Mouse (Mus musculus): ENCODE measurements around the gene Hsd11b1. TPM values are rescaled to one million over a fixed set of nuclear protein-coding genes. Genes with fewer than 3 reads are reported as not detected.

Hsd11b1 gene
- polyA plus RNA-seq (2012; rRNA removed) (1.2 and 1.6 TPM in 2 replicates), polyA plus RNA-seq (2014; fragmentation: Nextera tagmentation; extraction: Ambion mirVana) (1.2 and 1.6 TPM in 2 replicates)

- Histone ChIP-seq H3K36me3 (ENCODE audit: control insufficient read depth, insufficient read depth, low read length) (no peaks in the 10 kb centered on the region), H3K27me3 (ENCODE audit: control insufficient read depth, insufficient read depth, low read length) (no peaks in the 10 kb centered on the region), H3K4me2 (replicated peaks; ENCODE audit: low read depth, low read length, severe bottlenecking) (no peak within 1 kb of the TSS), H3K9ac (ENCODE audit: low read depth, low read length, severe bottlenecking) (no peak within 1 kb of the TSS), H3K4me3 (replicated peaks; ENCODE audit: low read length) (no peak within 1 kb of the TSS), H3K4me1 (ENCODE audit: control insufficient read depth, insufficient read depth, low read length) (peaks cover 13% of the 10 kb centered on the region), H3K9me3 (ENCODE audit: control insufficient read depth, low read length) (no peaks in the 10 kb centered on the region), H3K27ac (replicated peaks; ENCODE audit: low read depth, low read length) (no peak within 1 kb of the TSS)
- ATAC-seq (ENCODE audit: low FRiP score, low read depth) (no peak), DNase-seq (ENCODE audit: low spot score) (peak; percentile 10)
- WGBS, result 70% methylated on average over 5 of the region's 5 CpGs
- TF ChIP-seq POLR2A (IDR thresholded peaks at IDR 0.05; ENCODE audit: borderline replicate concordance, extremely low read depth, insufficient read depth, insufficient read length), result no peak
Observed at GRCm38 (mm10) chr1:193263955-193264598, at the start of gene Hsd11b1. Gene Hsd11b1 (minus strand): TSS chr1:193264075.

- H3K36me3 ChIP-seq (ENCODE audit: control insufficient read depth, insufficient read depth, low read length), result no peaks in the 10 kb centered on the region
- no peak overlapping the region for H3K4me3 ChIP-seq (replicated peaks; ENCODE audit: low read length)
- no peaks in the 10 kb centered on the region for H3K9me3 ChIP-seq (ENCODE audit: control insufficient read depth, low read length)
- H3K9ac ChIP-seq (ENCODE audit: low read depth, low read length, severe bottlenecking), result no peak overlapping the region
- no peak for ATAC-seq (ENCODE audit: low FRiP score, low read depth)
- no peak for TF ChIP-seq POLR2A (IDR thresholded peaks at IDR 0.05; ENCODE audit: borderline replicate concordance, extremely low read depth, insufficient read depth, insufficient read length)
- H3K4me1 ChIP-seq (ENCODE audit: control insufficient read depth, insufficient read depth, low read length), result no peaks in the 10 kb centered on the region
- H3K27me3 ChIP-seq (ENCODE audit: control insufficient read depth, insufficient read depth, low read length), result no peaks in the 10 kb centered on the region
- DNase-seq (ENCODE audit: low spot score), result no peak
- WGBS, result 81% methylated on average over 1 of the region's 1 CpGs
- no peak overlapping the region for H3K27ac ChIP-seq (replicated peaks; ENCODE audit: low read depth, low read length)
- H3K4me2 ChIP-seq (replicated peaks; ENCODE audit: low read depth, low read length, severe bottlenecking), result no peak overlapping the region
Observed at GRCm38 (mm10) chr1:193311596-193311995, 47.7 kb upstream of the Hsd11b1 start.

- H3K27me3 ChIP-seq (ENCODE audit: control insufficient read depth, insufficient read depth, low read length), result no peaks in the 10 kb centered on the region
- no peak overlapping the region for H3K4me3 ChIP-seq (replicated peaks; ENCODE audit: low read length)
- ATAC-seq (ENCODE audit: low FRiP score, low read depth), result no peak
- no peaks in the 10 kb centered on the region for H3K4me1 ChIP-seq (ENCODE audit: control insufficient read depth, insufficient read depth, low read length)
- no peaks in the 10 kb centered on the region for H3K9me3 ChIP-seq (ENCODE audit: control insufficient read depth, low read length)
- no peak for DNase-seq (ENCODE audit: low spot score)
- no peak overlapping the region for H3K4me2 ChIP-seq (replicated peaks; ENCODE audit: low read depth, low read length, severe bottlenecking)
- H3K9ac ChIP-seq (ENCODE audit: low read depth, low read length, severe bottlenecking), result no peak overlapping the region
- H3K27ac ChIP-seq (replicated peaks; ENCODE audit: low read depth, low read length), result no peak overlapping the region
- WGBS, result 82% methylated on average over 3 of the region's 3 CpGs
- TF ChIP-seq POLR2A (IDR thresholded peaks at IDR 0.05; ENCODE audit: borderline replicate concordance, extremely low read depth, insufficient read depth, insufficient read length), result no peak
- H3K36me3 ChIP-seq (ENCODE audit: control insufficient read depth, insufficient read depth, low read length), result no peaks in the 10 kb centered on the region
Observed at GRCm38 (mm10) chr1:193310519-193311085, 46.7 kb upstream of the Hsd11b1 start.

- Histone ChIP-seq H3K4me2 (replicated peaks; ENCODE audit: low read depth, low read length, severe bottlenecking) (no peak overlapping the region), H3K27ac (replicated peaks; ENCODE audit: low read depth, low read length) (no peak overlapping the region), H3K4me1 (ENCODE audit: control insufficient read depth, insufficient read depth, low read length) (no peaks in the 10 kb centered on the region), H3K9ac (ENCODE audit: low read depth, low read length, severe bottlenecking) (no peak overlapping the region), H3K4me3 (replicated peaks; ENCODE audit: low read length) (no peak overlapping the region), H3K27me3 (ENCODE audit: control insufficient read depth, insufficient read depth, low read length) (no peaks in the 10 kb centered on the region), H3K9me3 (ENCODE audit: control insufficient read depth, low read length) (no peaks in the 10 kb centered on the region), H3K36me3 (ENCODE audit: control insufficient read depth, insufficient read depth, low read length) (no peaks in the 10 kb centered on the region)
- WGBS, result 77% methylated on average over 1 of the region's 1 CpGs
- no peak for DNase-seq (ENCODE audit: low spot score)
- no peak for TF ChIP-seq POLR2A (IDR thresholded peaks at IDR 0.05; ENCODE audit: borderline replicate concordance, extremely low read depth, insufficient read depth, insufficient read length)
- ATAC-seq (ENCODE audit: low FRiP score, low read depth), result no peak
Observed at GRCm38 (mm10) chr1:193309785-193310518, 46.1 kb upstream of the Hsd11b1 start.

GRCm38 (mm10) chr1:193306832-193307231 is 43.0 kb upstream of the Hsd11b1 start:
- no peak overlapping the region for H3K27ac ChIP-seq (replicated peaks; ENCODE audit: low read depth, low read length)
- ATAC-seq (ENCODE audit: low FRiP score, low read depth), result no peak
- DNase-seq (ENCODE audit: low spot score), result no peak
- no peaks in the 10 kb centered on the region for H3K27me3 ChIP-seq (ENCODE audit: control insufficient read depth, insufficient read depth, low read length)
- H3K4me3 ChIP-seq (replicated peaks; ENCODE audit: low read length), result no peak overlapping the region
- no peak overlapping the region for H3K9ac ChIP-seq (ENCODE audit: low read depth, low read length, severe bottlenecking)
- no peak for TF ChIP-seq POLR2A (IDR thresholded peaks at IDR 0.05; ENCODE audit: borderline replicate concordance, extremely low read depth, insufficient read depth, insufficient read length)
- H3K36me3 ChIP-seq (ENCODE audit: control insufficient read depth, insufficient read depth, low read length), result no peaks in the 10 kb centered on the region
- H3K9me3 ChIP-seq (ENCODE audit: control insufficient read depth, low read length), result no peaks in the 10 kb centered on the region
- 90% methylated on average over 2 of the region's 2 CpGs for WGBS
- no peaks in the 10 kb centered on the region for H3K4me1 ChIP-seq (ENCODE audit: control insufficient read depth, insufficient read depth, low read length)
- no peak overlapping the region for H3K4me2 ChIP-seq (replicated peaks; ENCODE audit: low read depth, low read length, severe bottlenecking)
